Mouse (Mus musculus) liver, adult 2 months (tissue): ENCODE measurements around the gene Slc47a1.

Source experiments
- CTCF ChIP-seq: fragments of 200-500 bp; IDR thresholded peaks from 2 replicates; pipeline ENCODE4 v1.5.1; 2011; ENCODE audit warnings: low read depth, low read length, control low read depth
- POLR2A ChIP-seq: fragments of 200-500 bp; IDR thresholded peaks from 2 replicates; pipeline ENCODE4 v1.6.1; 2011; ENCODE audit warnings: low read length, control low read depth; ENCODE audit not compliant: insufficient read depth; ENCODE audit errors: extremely low read depth

GRCm38 (mm10) chr11:61407638-61408183 lies 29.6 kb upstream of the Slc47a1 start:
- no peak for TF ChIP-seq CTCF
- no peak for TF ChIP-seq POLR2A
